Mouse (Mus musculus) ES-E14 (cell line): Measurements from ENCODE around the gene Lamp1.

ENCODE experiments used
- CHD2 ChIP-seq: IDR thresholded peaks from 2 replicates; pipeline ENCODE4 v1.6.1; 2014; ENCODE audit warnings: mild to moderate bottlenecking, low read depth, low read length, inconsistent platforms
- HCFC1 ChIP-seq: IDR thresholded peaks from 2 replicates; pipeline ENCODE4 v1.6.1; 2012; ENCODE audit warnings: low read length, inconsistent platforms, borderline replicate concordance; ENCODE audit not compliant: insufficient read depth
- MAFK ChIP-seq: IDR thresholded peaks from 2 replicates; pipeline ENCODE4 v1.6.1; 2014; ENCODE audit warnings: mild to moderate bottlenecking, low read depth, low read length, inconsistent platforms; ENCODE audit not compliant: insufficient read depth
- ZC3H11A ChIP-seq: IDR thresholded peaks from 2 replicates; pipeline ENCODE4 v1.6.1; 2012; ENCODE audit warnings: low read depth, mild to moderate bottlenecking, inconsistent platforms, low read length, borderline replicate concordance
- ZNF384 ChIP-seq: IDR thresholded peaks from 2 replicates; pipeline ENCODE4 v1.6.1; 2012; ENCODE audit warnings: low read depth, low read length, inconsistent platforms

- TF ChIP-seq ZNF384 (no peak), HCFC1 (no peak), CHD2 (no peak), ZC3H11A (no peak), MAFK (no peak)
These were observed 19.2 kb upstream of the Lamp1 start for GRCm38 (mm10) chr8:13139641-13140182.
